In the genomic region with DNA sequence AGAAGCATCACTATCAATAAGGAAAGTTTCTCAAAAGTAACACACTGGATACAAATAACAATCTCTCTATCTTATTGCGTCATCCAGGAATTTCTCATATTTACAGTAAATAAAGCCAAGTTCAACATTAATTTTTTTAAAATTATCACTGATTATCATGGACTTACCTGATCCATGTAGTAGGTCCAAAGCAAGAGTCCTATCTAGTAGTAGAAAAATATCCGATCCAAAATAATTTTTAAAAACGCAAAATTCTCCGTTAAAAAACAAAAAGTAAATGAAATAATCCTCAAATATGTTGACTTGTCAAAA, we compare ENCODE assay signal across 8 mouse cellular contexts. TPM values are rescaled to one million over a fixed set of nuclear protein-coding genes. Genes with fewer than 3 reads are reported as not detected.
DNase-seq lines count a peak whose midpoint lies in the region; ATAC-seq and TF ChIP-seq lines count a peak whose summit lies in the region.

No protein-coding gene starts in this region.

- intact Hi-C loops in heart, adult 2 months (cut with DNase I) = loop anchor here (1.0 kb wide), 1 partner anchor 53 kb away; no protein-coding TSS in a partner anchor
- intact Hi-C loops in heart, postnatal 10 days (cut with DNase I) = loop anchor here (1.0 kb wide), 1 partner anchor 14 kb away; no protein-coding TSS in a partner anchor

- no peak for ATAC-seq in liver, embryonic 12.5 days
- ATAC-seq in CD4-positive, CD25-positive, alpha-beta regulatory T cell, adult 4 months = no peak

- H3K9ac ChIP-seq in heart, adult 2 months (ENCODE audit: low read depth, low read length) = no peak overlapping the region
- H3K9ac ChIP-seq in liver, embryonic 12.5 days = peak overlapping the region; percentile 97

- H3K27ac ChIP-seq in heart, adult 2 months = peak overlapping the region; percentile 98
- H3K27ac ChIP-seq in thymus, adult 2 months (ENCODE audit: control insufficient read depth, insufficient read depth, low read length) = peak overlapping the region; percentile 98
- peak overlapping the region; percentile 99 for H3K27ac ChIP-seq in liver, embryonic 12.5 days

- H3K4me3 ChIP-seq in heart, adult 2 months = peak overlapping the region; percentile 75
- H3K4me3 ChIP-seq in thymus, adult 2 months (ENCODE audit: control insufficient read depth, insufficient read depth, low read length) = peak overlapping the region; percentile 92; the same call in 1 of the 2 replicates
- H3K4me3 ChIP-seq in liver, embryonic 12.5 days = peak overlapping the region; percentile 81

- peaks cover 10% of the 10 kb centered on the region for H3K4me1 ChIP-seq in heart, adult 2 months (ENCODE audit: control insufficient read depth, insufficient read depth, low read length)
- H3K4me1 ChIP-seq in thymus, adult 2 months (replicated peaks; ENCODE audit: control insufficient read depth, insufficient read depth, low read length) = peaks cover 4% of the 10 kb centered on the region
- H3K4me1 ChIP-seq in liver, embryonic 12.5 days = peaks cover 21% of the 10 kb centered on the region

- peak overlapping the region; percentile 68 for H3K4me2 ChIP-seq in liver, embryonic 12.5 days

- H3K79me2 ChIP-seq in heart, adult 2 months (replicated peaks; ENCODE audit: control insufficient read depth, insufficient read depth, low read length) = peaks cover 2% of the 10 kb centered on the region; the same call in 1 of the 2 replicates

- no peak for TF ChIP-seq CTCF in heart, adult 2 months (IDR thresholded peaks at IDR 0.05)
- TF ChIP-seq CTCF in thymus, adult 2 months (IDR thresholded peaks at IDR 0.05; ENCODE audit: borderline replicate concordance, control insufficient read depth, extremely low read depth, insufficient read depth, low read length, poor library complexity) = no peak

- no peak for TF ChIP-seq EP300 in heart, adult 2 months (IDR thresholded peaks at IDR 0.05; ENCODE audit: insufficient read depth, low read depth, low read length)

- no peak for TF ChIP-seq POLR2A in heart, adult 2 months (IDR thresholded peaks at IDR 0.05; ENCODE audit: insufficient read depth, low read depth, low read length)
- TF ChIP-seq POLR2A in thymus, adult 2 months (IDR thresholded peaks at IDR 0.05; ENCODE audit: control insufficient read depth, extremely low read depth, insufficient read depth, low read length, poor library complexity) = no peak

- no peaks in the 10 kb centered on the region for H3K9me3 ChIP-seq in liver, embryonic 12.5 days (replicated peaks)

- no peak for DNase-seq in heart, adult 2 months
- DNase-seq in heart, postnatal 10 days = no peak
- no peak for DNase-seq in thymus, adult 2 months
- DNase-seq in thymus, postnatal 14 days = no peak
- no peak for DNase-seq in ovary, postnatal 14 days (ENCODE audit: low spot score)
- DNase-seq in cerebellum, postnatal 10 days = no peak

- peaks cover 34% of the 10 kb centered on the region for H3K36me3 ChIP-seq in heart, adult 2 months (ENCODE audit: control insufficient read depth, insufficient read depth, low read length)
- peaks cover 30% of the 10 kb centered on the region for H3K36me3 ChIP-seq in thymus, adult 2 months (ENCODE audit: control insufficient read depth, insufficient read depth, low read length)
- H3K36me3 ChIP-seq in liver, embryonic 12.5 days = peaks cover 31% of the 10 kb centered on the region

- WGBS in heart, adult 2 months = 0% methylated on average over 4 of the region's 4 CpGs
- under 1% methylated on average over 4 of the region's 4 CpGs for WGBS in thymus, adult 2 months
- under 1% methylated on average over 4 of the region's 4 CpGs for WGBS in liver, embryonic 12.5 days (ENCODE audit: insufficient replicate concordance)

- no peaks in the 10 kb centered on the region for H3K27me3 ChIP-seq in heart, adult 2 months (ENCODE audit: control insufficient read depth, insufficient read depth, low read length)
- no peaks in the 10 kb centered on the region for H3K27me3 ChIP-seq in thymus, adult 2 months (ENCODE audit: control insufficient read depth, insufficient read depth, low read length)
- H3K27me3 ChIP-seq in liver, embryonic 12.5 days (replicated peaks) = no peaks in the 10 kb centered on the region

RNA-seq across cellular contexts. Expression of gene Chd2, which starts 0.6 kb away (rescaled TPM):
- total RNA-seq in heart, adult 2 months (2021) = 10 to 100 TPM; 38.1 to 43.3 TPM
- 32.9 and 38.0 TPM in 2 replicates for polyA plus RNA-seq in heart, adult 2 months (2012; rRNA removed)
- total RNA-seq in heart, postnatal 10 days (2021) = 10 to 100 TPM; 62.3 to 63.3 TPM
- 84.9 and 88.1 TPM in 2 replicates for polyA plus RNA-seq in thymus, adult 2 months (2012; rRNA removed)
- 26.2 and 28.9 TPM in 2 replicates for polyA plus RNA-seq in liver, embryonic 12.5 days (2016; fragmentation: Nextera tagmentation; extraction: Ambion mirVana)
- 100 to 1,000 TPM; 223 to 256 TPM for polyA plus RNA-seq in CD4-positive, CD25-positive, alpha-beta regulatory T cell, adult 4 months (2017; shearing (Covaris generic))
